Mouse (Mus musculus): ENCODE data around the gene Hist1h2ah.

GRCm38 (mm10) chr13:22036149-22036956 lies 985 bp upstream of the Hist1h2ah start:
- TF ChIP-seq TCF12 (IDR thresholded peaks at IDR 0.05; ENCODE audit: insufficient read depth, poor library complexity, severe bottlenecking), result no peak
- no peak for TF ChIP-seq POLR2A (IDR thresholded peaks at IDR 0.05; ENCODE audit: insufficient read length, low read depth)
- no peak for TF ChIP-seq CEBPB (IDR thresholded peaks at IDR 0.05; ENCODE audit: insufficient read depth, poor library complexity, severe bottlenecking)
- TF ChIP-seq REST (IDR thresholded peaks at IDR 0.05; ENCODE audit: insufficient read depth, insufficient read length), result no peak
- no peak for TF ChIP-seq MYOG (IDR thresholded peaks at IDR 0.05; ENCODE audit: control insufficient read depth in 1 of 3, insufficient read depth in 1 of 3, insufficient read length in 2 of 3, low read depth in 2 of 3)
- TF ChIP-seq POLR2AphosphoS2 (IDR thresholded peaks at IDR 0.05; ENCODE audit: insufficient read length, low read depth), result peak; percentile 34
- no peak for TF ChIP-seq MAX (IDR thresholded peaks at IDR 0.05; ENCODE audit: low read depth)
- no peak for TF ChIP-seq E2F4 (IDR thresholded peaks at IDR 0.05; ENCODE audit: insufficient read depth)
- no peak for TF ChIP-seq MYOD1 (IDR thresholded peaks at IDR 0.05; ENCODE audit: control insufficient read depth in 1 of 3, insufficient read length in 2 of 3, low read depth in 2 of 3)
